Comparison of ENCODE assay signal across 16 mouse cellular contexts in genomic region chr17:44662080-44662706, GRCm38 (mm10).
"Had no signal": no experiment of that assay in that cellular context is flagged by ENCODE, and none has a peak within 500 bp of the region (broad histone marks: within the 10 kb centered on the region; RNA-seq: fewer than 3 reads in every experiment).

No protein-coding gene starts in this region.

- H3K27me3 ChIP-seq: limb, embryonic 13.5 days; liver, embryonic 15.5 days; megakaryocyte, embryonic 14.5 days; neural tube, embryonic 13.5 days; stomach, embryonic 15.5 days had no signal

- ATAC-seq: intestine, postnatal 0 days; lung, postnatal 0 days; midbrain, embryonic 16.5 days had no signal

- DNase-seq: kidney, adult 8-10 months; kidney, postnatal 25 days; layer of hippocampus, postnatal 36 days; lung, adult 2 months; lung, postnatal 4 days; right cerebral cortex, postnatal 14 days had no signal

- H3K27ac ChIP-seq: limb, embryonic 13.5 days; liver, embryonic 15.5 days; midbrain, embryonic 12.5 days; neural tube, embryonic 13.5 days; stomach, embryonic 15.5 days had no signal

- H3K9ac ChIP-seq: limb, embryonic 13.5 days; liver, embryonic 15.5 days; midbrain, embryonic 12.5 days; neural tube, embryonic 13.5 days; stomach, embryonic 15.5 days had no signal

- H3K36me3 ChIP-seq: limb, embryonic 13.5 days; liver, embryonic 15.5 days; midbrain, embryonic 12.5 days; neural tube, embryonic 13.5 days; stomach, embryonic 15.5 days had no signal

- H3K4me3 ChIP-seq: limb, embryonic 13.5 days; liver, embryonic 15.5 days; megakaryocyte, embryonic 14.5 days; midbrain, embryonic 12.5 days; neural tube, embryonic 13.5 days; stomach, embryonic 15.5 days had no signal

- H3K9me3 ChIP-seq: limb, embryonic 13.5 days; liver, embryonic 15.5 days; megakaryocyte, embryonic 14.5 days; midbrain, embryonic 12.5 days; neural tube, embryonic 13.5 days; stomach, embryonic 15.5 days had no signal

- H3K4me2 ChIP-seq: limb, embryonic 13.5 days; liver, embryonic 11.5 days; liver, embryonic 15.5 days; midbrain, embryonic 12.5 days; neural tube, embryonic 13.5 days; stomach, embryonic 15.5 days had no signal

- H3K4me1 ChIP-seq: liver, embryonic 15.5 days; midbrain, embryonic 12.5 days; neural tube, embryonic 13.5 days; stomach, embryonic 15.5 days had no signal
